Mouse (Mus musculus) E14TG2a.4 (cell line): ENCODE data around the gene Tspan3.

Source experiments
- H3K27me3 ChIP-seq: 2 replicates; pipeline ENCODE4 v1.6.1; 2014; ENCODE audit warnings: low read length, control low read depth; ENCODE audit not compliant: insufficient read depth
- H3K36me3 ChIP-seq: 2 replicates; pipeline ENCODE4 v1.6.1; 2014; ENCODE audit warnings: low read length, control low read depth; ENCODE audit not compliant: insufficient read depth
- H3K4me1 ChIP-seq: replicated peaks from 2 replicates; pipeline ENCODE4 v1.6.1; 2014; ENCODE audit warnings: low read depth, low read length, control low read depth
- H3K4me3 ChIP-seq: replicated peaks from 2 replicates; pipeline ENCODE4 v1.5.1; 2014; ENCODE audit warnings: mild to moderate bottlenecking, low read length
- H3K9me3 ChIP-seq: 2 replicates; pipeline ENCODE4 v1.6.1; 2014; ENCODE audit warnings: low read length, control low read depth
- CTCF ChIP-seq: conservative IDR thresholded peaks from 2 replicates; pipeline ENCODE4 v1.5.1; 2014; ENCODE audit warnings: low read length
- NANOG ChIP-seq: IDR thresholded peaks from 2 replicates; pipeline ENCODE4 v1.6.1; 2014; ENCODE audit warnings: borderline replicate concordance, low read length, mixed read lengths
- POU5F1 ChIP-seq: IDR thresholded peaks from 2 replicates; pipeline ENCODE4 v1.6.1; 2014; ENCODE audit warnings: low read length, borderline replicate concordance

The Tspan3 gene

DNA sequence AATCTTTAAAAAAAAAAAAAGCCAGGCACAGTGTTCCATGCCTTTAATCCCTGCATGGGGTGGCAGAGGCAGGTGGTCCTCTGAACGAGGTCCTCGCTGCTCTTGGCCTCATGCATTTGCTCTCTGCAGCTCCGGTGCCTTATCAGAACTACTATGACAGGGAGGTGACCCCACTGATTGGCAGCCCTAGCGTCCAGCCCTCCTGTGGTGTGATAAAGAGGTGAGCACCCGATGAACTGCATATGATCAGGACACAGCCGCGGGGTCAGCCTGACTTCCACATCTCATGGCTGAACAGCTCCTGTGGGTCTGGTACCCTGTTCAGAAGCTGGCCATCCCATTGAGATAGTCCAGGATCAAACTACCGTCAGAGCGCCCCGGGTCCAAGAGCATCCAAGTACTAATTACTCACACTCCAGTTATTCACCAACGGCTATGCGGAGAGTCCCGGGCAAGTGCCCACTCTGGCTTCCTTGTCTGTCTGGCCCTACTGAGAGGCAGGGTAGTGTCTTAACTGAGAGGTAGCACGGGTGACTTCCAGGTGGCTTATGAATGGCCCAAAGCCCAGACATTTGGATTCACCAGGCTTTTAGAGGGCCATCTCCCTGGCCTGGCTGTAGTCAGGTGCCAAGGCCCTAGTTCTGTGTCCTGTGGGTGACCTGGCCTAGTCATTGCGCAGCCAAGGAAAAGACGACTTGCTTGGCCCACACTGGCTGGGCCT is 38.7 kb downstream of the Tspan3 start:
- H3K9me3 ChIP-seq = no peaks in the 10 kb centered on the region
- H3K36me3 ChIP-seq = peaks cover 40% of the 10 kb centered on the region
- TF ChIP-seq POU5F1 (no peak), CTCF (no peak), NANOG (no peak)
- H3K27me3 ChIP-seq = peaks cover 17% of the 10 kb centered on the region; the same call in 1 of the 2 replicates
- H3K4me3 ChIP-seq = no peak overlapping the region
- H3K4me1 ChIP-seq = peaks cover 56% of the 10 kb centered on the region

DNA sequence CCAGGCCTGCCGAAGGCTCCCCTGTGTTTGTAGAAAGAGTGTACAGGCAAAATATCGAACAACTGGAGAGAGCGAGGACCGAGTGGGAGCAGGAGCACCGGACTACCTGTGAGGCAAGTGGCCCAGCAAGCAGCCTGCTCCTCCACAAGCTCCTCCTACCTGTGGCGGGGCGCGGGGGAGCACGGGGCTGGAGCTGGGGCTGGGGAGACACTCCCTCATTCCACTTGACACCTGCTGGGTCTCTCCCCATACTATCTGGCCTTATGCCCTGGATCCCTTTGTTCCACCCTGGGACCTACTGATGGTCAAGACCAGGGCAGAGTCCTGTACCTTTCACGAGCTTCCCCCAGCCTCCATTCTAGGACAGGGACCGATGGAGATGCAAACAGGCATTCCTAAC is 40.7 kb downstream of the Tspan3 start:
- H3K9me3 ChIP-seq = no peaks in the 10 kb centered on the region
- peaks cover 32% of the 10 kb centered on the region for H3K27me3 ChIP-seq
- peak overlapping the region; percentile 52 for H3K4me3 ChIP-seq
- peaks cover 22% of the 10 kb centered on the region for H3K36me3 ChIP-seq
- no peak for TF ChIP-seq CTCF
- no peak for TF ChIP-seq POU5F1
- TF ChIP-seq NANOG = no peak
- peaks cover 70% of the 10 kb centered on the region for H3K4me1 ChIP-seq

DNA sequence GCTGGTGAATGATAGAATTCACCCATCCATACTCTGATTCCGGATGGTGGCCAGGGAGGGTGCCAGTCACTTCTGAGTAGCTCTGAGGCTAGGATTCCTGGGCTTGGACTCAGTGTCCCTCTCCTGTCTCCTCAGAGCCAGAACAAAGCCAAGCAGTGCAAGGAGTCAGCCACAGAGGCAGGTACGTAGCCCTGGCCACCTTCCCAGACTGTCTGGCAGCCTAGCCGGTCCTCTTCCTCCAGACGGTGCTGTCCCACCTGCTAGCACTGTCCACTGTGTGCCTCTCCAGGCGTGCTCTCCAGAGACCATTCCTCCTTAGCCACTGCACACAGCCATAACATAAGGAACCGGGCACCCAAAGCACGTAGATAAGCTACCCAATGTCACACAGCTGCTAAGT is 41.7 kb downstream of the Tspan3 start:
- Histone ChIP-seq H3K27me3 (peaks cover 39% of the 10 kb centered on the region), H3K4me1 (peaks cover 70% of the 10 kb centered on the region)
- TF ChIP-seq POU5F1 (no peak), CTCF (no peak), NANOG (no peak)

DNA sequence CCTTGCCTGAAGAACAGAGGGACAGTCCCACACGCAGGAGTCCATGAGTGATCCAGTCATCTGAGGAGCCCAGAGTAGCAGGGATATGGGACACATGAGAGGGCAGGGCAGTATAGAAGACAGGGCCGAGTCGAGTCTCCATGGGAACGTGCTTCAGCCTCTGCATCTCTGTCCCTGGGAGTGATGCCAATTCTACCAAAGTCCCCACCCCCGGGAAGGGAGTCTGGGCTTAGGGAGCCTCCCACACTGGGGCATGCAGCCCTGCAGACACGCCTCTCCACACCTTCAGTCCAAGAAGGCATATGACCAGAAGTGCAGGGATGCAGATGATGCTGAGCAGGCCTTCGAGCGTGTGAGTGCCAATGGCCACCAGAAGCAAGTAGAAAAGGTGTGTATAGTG is 42.3 kb downstream of the Tspan3 start:
- Histone ChIP-seq H3K27me3 (peaks cover 39% of the 10 kb centered on the region), H3K36me3 (peaks cover 18% of the 10 kb centered on the region)

More for the DNA sequence above, 41.7 kb downstream of the Tspan3 start:
- Histone ChIP-seq H3K4me3 (no peak overlapping the region), H3K9me3 (no peaks in the 10 kb centered on the region), H3K36me3 (peaks cover 19% of the 10 kb centered on the region)

DNA sequence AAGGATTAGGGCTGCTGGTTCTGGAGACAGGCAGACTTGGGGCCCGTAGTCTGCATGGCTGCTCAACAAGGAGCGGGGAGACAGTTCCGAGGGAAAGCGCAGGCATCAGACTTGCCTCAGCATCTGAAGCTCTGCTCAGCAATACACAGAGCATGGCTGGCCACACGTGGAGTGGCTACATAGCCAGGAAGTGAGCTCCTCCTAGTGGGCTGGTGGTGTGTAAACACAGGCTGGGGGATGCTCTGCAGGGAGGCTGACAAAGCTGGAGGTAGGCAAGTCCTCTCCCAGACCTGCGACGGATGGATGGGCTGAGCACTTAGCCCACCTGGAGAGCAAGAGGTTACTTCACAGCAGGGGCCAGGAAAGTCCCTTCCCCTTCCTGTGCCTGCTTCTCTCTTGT is 44.2 kb downstream of the Tspan3 start:
- H3K27me3 ChIP-seq = peaks cover 39% of the 10 kb centered on the region
- peaks cover 63% of the 10 kb centered on the region for H3K4me1 ChIP-seq
- H3K9me3 ChIP-seq = no peaks in the 10 kb centered on the region
- TF ChIP-seq NANOG (no peak), CTCF (peak; percentile 34)
- H3K36me3 ChIP-seq = 0 out of 2 replicates have a peak, but pooled peaks cover 6% of the 10 kb centered on the region
- H3K4me3 ChIP-seq = no peak overlapping the region

More for the DNA sequence above, 42.3 kb downstream of the Tspan3 start:
- no peaks in the 10 kb centered on the region for H3K9me3 ChIP-seq
- peaks cover 70% of the 10 kb centered on the region for H3K4me1 ChIP-seq
- H3K4me3 ChIP-seq = no peak overlapping the region
- TF ChIP-seq CTCF (no peak), POU5F1 (no peak), NANOG (no peak)

DNA sequence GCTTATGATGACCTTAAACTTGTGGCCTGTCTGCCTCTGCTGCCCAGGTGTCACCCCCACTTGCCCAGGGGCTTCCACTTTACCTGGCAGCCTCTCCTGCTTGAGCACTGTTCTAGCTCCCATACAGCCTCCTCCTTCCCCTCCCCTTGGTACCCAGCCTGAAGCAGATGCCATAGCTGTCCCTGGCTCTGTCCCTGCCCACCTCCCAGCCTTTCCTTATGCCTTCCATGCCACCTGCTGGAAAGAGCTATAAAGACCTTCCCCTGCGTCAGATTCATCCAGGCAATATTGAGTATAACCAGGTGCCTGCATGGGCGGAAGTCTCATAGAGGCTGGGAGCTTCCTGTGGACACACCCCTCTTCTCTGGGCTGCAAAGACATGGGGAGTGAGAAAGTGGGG is 45.6 kb downstream of the Tspan3 start:
- H3K4me1 ChIP-seq = peaks cover 51% of the 10 kb centered on the region
- H3K36me3 ChIP-seq = no peaks in the 10 kb centered on the region
- TF ChIP-seq NANOG (no peak), POU5F1 (no peak), CTCF (no peak)
- H3K9me3 ChIP-seq = no peaks in the 10 kb centered on the region
- H3K4me3 ChIP-seq = no peak overlapping the region
- H3K27me3 ChIP-seq = peaks cover 39% of the 10 kb centered on the region

DNA sequence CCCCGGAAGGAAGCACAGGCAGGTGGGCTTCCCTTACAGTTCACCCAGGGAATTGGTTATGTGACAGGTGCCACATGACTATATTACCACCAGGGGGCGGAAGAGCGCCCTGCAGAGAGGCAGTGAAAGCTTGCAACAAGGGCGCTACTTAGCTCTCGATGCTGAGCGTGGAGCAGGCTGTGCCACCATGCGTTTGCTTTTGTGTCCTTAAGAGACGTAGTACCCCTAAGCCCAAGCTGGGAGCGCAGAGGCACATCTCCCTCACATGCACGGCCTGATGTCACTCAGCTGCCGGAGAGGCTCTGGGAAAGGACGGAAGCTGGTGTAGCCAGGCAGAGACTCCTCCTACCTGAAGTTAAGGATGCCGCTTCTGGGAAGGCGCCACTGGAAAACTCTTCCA is 46.7 kb downstream of the Tspan3 start:
- H3K27me3 ChIP-seq = peaks cover 31% of the 10 kb centered on the region
- TF ChIP-seq NANOG = no peak
- no peak for TF ChIP-seq POU5F1
- peak; percentile 92 for TF ChIP-seq CTCF
- no peaks in the 10 kb centered on the region for H3K36me3 ChIP-seq
- H3K4me3 ChIP-seq = peak overlapping the region; percentile 66
- no peaks in the 10 kb centered on the region for H3K9me3 ChIP-seq
- peaks cover 47% of the 10 kb centered on the region for H3K4me1 ChIP-seq

DNA sequence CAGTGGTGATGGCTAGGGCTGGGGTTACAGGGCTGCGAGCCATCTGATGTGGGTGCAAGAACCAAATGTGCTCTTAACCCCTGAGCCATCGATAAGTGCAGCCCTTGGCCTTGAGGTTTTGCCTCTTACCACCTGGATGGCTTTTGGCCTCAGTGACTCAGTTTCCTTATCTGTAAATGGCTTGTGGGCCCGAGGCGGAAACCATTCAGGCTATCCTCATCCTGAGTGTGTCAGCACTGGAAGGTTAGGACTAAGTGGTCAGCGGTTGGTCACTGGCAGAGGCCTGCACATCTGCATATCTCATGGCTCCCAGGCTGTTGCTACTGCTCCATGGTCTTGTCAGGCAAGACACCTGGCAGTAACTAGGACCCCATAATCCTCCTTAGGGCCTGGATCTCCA is 47.2 kb downstream of the Tspan3 start:
- peaks cover 28% of the 10 kb centered on the region for H3K27me3 ChIP-seq
- TF ChIP-seq NANOG (no peak), CTCF (no peak), POU5F1 (no peak)
- H3K9me3 ChIP-seq = no peaks in the 10 kb centered on the region
- no peak overlapping the region for H3K4me3 ChIP-seq
- peaks cover 47% of the 10 kb centered on the region for H3K4me1 ChIP-seq
- no peaks in the 10 kb centered on the region for H3K36me3 ChIP-seq

DNA sequence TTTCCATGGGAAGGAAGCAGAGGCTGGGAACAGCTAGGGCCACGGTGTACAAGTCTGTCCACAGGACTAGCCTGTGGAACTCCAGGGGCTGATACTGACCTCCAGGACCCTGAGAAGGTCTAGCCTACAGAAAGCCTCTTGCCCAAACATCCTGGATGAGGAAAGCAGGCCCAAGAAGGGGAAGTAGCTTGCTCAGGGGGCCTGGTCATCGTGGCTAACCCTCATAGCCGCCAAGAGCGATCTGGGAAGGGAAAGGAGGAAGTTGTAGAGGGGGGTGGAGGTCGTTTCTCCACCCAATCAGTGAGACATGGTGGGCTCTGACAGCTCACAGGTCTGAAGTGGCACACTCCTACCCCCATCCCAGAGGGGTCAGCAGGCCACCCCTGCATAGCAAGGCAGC is 57.1 kb downstream of the Tspan3 start:
- Histone ChIP-seq H3K27me3 (peaks cover 3% of the 10 kb centered on the region; the same call in 1 of the 2 replicates), H3K9me3 (no peaks in the 10 kb centered on the region)

More for the DNA sequence above, 57.1 kb downstream of the Tspan3 start:
- H3K4me3 ChIP-seq = no peak overlapping the region
- no peaks in the 10 kb centered on the region for H3K36me3 ChIP-seq
- TF ChIP-seq NANOG = no peak
- no peak for TF ChIP-seq CTCF
- no peak for TF ChIP-seq POU5F1
- peaks cover 42% of the 10 kb centered on the region for H3K4me1 ChIP-seq
